Mouse (Mus musculus): ENCODE measurements around the gene Serpina12.

DNA sequence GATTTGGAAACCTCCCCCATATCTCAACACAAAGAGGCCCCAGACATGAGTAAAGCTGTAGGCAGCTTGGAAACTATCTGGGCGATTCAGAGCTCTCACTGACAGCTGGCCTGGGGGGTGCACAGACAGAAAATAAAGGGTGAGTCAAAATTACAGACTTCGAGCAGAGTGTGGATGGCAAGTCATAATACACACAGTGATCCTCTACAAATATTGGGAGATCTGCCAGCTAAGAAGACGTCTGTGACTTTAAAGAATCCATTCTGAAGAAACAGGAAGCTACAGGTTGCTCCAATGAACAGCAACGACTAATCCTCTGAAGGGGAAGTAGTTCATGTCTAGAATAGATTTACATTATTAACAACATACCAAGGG, 41.0 kb downstream of the Serpina12 start:
- TF ChIP-seq TAL1 (IDR thresholded peaks at IDR 0.05; ENCODE audit: low read length) (no peak), GATA1 (IDR thresholded peaks at IDR 0.05; ENCODE audit: low read length) (no peak)

Data from erythroblast, embryonic 14.5 days (primary cell).